Mouse (Mus musculus) thymus, postnatal 14 days (tissue): ENCODE results near the gene Arhgap20.

Experiments
- DNase-seq: peaks from one replicate; pipeline ENCODE4 v3.0.0; 2021

Arhgap20 gene

DNA sequence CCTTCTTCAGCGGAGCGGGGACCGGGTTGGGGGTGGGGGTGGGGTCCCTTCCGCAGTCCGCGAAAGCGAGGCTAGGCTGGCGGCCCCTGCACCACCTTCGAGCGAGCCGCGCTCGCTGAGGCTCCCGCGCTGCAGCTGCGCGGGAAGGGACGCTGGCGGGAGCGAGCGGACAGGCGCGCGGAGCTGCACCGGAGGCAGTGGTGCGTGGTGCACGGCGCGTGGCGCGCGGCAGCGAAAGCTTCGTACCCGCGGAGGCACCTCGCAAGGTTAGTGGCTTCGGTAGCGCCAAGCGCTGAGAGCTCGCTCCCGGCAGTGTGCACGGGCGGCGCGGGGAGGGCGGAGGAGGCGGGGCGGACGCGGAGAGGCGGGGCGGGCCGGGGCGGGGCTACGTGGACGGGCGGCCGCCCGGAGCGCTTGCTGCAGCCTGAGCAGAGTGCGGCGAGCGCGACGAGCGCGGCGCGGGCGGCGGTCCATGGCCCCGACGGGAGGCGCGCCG, at the start of gene Arhgap20:
Gene Arhgap20, plus strand, starts transcription at position 417 of the 496 bp plus-strand sequence.
- peak; percentile 87 for DNase-seq

DNA sequence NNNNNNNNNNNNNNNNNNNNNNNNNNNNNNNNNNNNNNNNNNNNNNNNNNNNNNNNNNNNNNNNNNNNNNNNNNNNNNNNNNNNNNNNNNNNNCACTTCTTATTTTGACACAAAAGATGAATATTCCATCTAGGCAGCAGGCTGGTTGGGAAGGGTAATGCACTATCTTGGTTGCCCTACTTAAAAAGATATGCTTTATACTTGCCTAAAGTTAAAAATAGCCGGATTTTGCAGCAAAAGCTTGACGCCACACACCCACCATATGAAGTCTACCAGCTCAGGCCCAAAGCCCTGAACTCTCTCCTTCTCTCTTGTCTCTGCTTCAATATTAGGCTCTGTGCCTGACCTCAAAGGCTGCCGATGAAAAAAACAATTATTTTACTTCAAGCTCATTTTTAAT, 46.3 kb upstream of the Arhgap20 start:
- no peak for DNase-seq

DNA sequence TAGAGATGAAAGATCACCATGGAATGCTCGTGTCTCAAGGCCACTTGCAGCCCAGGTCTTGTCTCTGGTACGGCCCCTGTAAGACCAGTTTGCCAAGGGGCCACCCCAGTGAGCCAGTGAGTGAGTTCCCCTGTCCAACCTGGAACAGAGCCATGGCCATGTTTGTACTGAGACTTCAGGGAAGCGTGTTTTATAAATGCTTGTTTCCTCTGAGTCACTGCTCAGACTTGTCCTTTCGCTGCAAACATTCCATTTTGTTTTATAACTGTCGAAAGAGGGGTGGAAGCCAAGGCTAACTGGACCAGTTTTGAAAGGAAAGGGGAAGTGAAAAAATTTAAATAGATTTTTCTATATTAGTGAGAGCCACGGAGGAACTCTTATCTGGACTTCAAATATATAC, 37.2 kb upstream of the Arhgap20 start:
- DNase-seq: no peak

DNA sequence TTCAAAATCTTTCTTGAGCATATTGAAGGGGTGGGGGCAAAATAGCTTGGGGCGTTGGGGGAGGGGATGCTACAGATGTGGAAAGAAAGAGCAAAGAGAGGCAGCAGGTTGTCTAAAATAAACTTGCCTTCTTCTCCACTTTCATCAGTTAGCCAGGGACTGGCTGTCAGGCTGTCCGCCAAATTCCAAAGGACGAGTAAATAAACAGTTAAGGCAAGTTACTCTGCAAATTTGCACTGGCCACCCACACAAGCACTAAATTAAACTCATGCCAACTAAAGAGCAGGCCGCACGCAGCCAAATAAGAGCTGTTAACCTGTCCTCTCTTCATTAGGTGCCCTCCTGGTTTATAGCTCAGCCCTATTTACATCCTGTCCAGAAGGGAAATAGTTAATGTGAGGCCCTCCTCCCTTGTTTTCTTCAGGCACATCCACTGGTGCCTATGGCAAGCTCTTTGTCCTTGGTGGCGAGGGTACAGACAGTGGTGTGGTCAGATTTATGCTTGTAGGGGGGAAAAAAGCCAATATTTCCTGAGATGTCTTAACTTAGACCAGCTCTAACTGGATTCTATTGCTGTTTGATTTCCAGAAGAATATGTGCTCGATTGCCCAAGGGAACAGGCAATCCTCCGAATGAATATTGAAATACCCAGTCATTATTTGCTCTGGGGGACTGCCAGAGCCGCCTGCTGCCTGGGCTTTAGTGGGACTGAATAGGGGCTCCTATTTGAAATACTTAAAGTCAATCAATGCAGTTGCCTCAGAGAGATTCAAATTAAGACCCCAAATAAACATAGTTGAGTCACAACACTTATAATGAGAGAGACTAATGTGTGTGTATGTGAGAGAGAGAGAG, 29.7 kb upstream of the Arhgap20 start:
- DNase-seq: no peak

DNA sequence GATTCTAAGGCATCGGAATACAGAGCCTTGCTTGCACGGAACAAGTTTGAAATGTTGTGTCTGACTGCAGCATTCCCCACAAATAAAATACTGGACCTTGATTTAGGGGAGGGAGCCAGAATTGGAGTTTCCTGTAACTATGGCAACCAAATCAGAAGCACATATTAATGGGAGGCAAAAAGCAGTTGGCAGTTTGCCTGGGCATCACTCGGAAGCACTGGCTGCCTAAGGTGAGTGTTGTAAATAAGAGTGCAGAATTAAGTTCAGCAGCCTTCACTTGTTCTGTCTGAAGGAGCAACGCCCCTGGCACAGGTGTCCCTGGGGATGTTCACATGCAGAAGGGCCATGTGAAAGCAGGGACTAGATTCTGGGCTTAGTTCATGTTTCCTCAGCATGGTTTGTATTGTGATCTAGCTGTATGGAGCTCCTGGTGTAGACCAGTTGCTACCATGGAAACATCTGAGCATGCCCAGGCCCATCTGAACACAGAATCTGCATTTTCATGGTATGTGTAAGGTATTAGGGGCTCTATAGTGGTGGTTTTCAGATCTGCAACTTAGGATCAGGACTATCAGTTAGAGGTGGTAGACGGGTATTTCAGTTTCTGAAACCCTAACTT, 28.3 kb upstream of the Arhgap20 start:
- DNase-seq: no peak

DNA sequence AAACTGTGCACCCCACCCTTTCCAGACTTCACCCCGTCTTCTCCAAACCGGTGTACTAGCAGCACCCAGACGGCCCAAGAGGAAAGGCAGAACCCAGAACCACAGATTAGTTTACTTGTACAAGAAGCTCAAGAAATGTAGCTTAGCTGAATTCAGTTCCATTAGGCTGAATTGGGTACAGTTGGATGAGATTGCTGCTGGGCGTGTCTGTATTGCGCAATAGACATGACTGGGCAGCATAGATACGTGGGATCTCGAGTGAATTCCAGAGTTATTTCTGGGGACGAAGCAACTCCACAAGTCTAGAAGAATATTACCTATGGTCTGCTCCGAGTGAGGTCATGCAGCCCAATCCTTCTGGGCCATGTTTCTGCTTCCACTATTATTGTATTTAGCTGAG, 26.8 kb upstream of the Arhgap20 start:
- DNase-seq: no peak

DNA sequence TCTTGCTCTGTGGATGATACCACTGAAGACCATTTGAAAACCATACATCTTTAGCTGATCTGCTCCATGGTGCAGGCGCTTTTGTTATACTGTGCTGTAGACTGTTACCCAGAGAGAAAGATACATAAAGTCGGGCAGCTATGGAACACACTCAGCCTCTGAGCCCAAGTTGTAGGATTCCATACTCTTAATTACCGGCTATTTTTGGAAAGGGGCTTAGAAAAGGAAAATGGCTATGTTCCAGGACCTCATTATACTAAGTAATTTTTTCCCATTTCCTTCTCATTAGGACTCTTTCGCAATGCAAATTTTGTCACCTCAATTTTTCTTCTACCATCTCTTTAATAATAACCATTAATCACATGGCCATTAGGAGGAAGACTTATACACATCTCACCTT, 25.3 kb upstream of the Arhgap20 start:
- no peak for DNase-seq

DNA sequence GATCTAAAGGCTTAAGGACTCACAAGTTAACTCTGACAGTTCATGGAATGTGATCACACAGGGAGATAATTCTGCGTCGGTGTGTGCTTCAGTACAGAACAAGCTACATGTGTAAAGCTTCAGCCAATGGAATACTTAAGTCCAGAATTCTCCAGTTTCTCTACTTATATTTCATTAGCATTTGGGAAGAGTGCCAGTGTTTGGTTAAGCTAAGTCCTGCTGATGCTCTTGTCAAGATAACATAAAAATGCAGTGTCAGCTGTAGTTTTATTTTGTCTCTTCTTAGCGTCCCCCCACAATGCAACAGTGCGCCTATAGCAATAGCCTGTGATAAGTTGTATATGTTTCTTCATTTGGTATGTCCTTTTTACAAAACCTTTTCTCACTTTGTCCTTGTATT, 15.0 kb upstream of the Arhgap20 start:
- no peak for DNase-seq

DNA sequence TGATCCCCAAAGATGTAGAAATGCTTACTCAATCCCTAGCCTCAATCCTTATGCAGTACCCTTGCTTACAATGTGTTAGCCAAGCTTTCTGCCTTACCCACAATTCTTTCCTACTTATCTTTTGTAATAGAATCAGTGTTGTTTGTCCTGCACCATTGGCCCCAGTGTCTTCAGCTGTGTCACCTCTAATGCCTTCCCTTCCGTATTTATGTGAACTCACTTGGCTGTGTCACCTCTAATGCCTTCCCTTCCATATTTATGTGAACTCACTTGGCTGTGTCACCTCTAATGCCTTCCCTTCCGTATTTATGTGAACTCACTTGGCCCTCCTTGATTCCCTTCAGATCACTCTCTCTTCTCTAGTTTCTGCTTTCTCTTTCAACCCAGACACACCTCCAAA, 4.1 kb upstream of the Arhgap20 start:
- no peak for DNase-seq

DNA sequence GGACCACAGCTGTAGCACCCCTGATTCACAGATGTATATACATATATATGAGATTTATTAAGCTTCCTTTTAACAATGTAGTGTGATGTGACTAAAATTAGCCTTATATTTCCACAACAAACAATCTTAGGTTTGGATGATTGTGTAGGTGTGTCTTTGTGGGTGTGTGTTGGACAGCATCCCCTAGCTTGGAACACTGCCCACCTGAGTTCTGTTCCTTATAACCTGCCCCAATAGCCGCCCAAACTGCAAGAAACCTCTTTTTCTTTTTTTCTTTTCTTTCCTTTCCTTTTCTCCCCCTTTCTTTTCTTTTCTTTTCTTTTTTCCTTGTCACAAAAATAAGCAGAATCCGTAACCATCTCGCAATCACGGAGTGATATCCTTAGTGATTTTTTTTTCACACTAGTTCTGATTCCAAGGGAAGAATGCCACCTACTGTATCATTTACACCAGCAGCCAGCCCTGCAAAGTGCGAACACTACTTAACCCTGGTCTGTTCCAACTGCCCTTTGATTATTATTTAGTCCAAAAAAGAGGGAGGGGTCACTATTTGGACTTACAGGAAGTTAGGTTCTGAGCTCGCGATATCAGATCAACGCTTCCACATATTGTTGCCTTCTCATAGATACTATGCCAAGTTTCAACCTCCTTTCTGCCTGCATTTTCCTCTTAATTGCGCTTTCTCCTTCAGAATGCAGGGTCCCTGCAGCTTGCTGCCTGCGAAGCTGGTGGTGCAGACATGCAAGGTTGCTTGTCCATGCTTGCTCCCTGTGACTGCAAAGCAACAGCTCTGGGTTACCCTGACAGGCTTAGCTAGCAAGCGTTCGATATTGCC, 879 bp upstream of the Arhgap20 start:
- DNase-seq: no peak

DNA sequence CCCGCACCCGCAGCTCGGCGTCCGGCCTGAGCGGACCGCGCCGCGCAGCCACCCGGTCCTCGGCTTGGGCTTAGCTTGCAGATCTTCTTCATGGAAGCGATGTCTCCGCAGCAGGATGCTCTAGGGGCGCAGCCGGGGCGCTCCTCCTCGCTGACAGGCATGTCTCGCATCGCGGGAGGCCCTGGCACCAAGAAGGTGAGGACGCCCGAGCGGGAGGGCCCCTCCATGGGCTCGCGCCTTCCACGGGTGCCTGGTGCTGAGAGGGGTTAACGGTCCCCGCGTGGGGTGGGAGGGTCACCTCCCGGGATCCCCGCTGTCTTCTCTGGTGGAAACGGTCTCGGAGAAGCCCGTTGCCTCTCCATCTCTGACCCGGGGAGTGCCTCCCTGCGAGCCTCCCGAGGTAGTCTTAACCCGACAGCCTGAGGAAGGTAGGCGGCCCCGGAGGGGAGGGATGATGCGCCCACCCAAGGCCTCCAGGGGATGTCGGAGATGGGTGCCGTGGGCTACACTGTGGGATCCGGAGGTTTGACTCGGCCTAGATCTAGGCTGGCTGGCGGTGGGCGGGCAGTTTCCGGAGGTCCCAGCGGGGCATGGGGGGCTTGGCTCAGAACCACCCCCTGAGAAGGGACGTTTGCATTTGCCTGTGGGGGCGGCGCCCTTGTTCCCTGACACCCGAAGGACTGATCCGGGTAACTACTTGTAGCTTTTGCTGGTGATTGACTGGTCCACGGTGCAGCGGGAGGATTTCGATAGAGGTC, 459 bp downstream of the Arhgap20 start:
- DNase-seq: peak; percentile 72

DNA sequence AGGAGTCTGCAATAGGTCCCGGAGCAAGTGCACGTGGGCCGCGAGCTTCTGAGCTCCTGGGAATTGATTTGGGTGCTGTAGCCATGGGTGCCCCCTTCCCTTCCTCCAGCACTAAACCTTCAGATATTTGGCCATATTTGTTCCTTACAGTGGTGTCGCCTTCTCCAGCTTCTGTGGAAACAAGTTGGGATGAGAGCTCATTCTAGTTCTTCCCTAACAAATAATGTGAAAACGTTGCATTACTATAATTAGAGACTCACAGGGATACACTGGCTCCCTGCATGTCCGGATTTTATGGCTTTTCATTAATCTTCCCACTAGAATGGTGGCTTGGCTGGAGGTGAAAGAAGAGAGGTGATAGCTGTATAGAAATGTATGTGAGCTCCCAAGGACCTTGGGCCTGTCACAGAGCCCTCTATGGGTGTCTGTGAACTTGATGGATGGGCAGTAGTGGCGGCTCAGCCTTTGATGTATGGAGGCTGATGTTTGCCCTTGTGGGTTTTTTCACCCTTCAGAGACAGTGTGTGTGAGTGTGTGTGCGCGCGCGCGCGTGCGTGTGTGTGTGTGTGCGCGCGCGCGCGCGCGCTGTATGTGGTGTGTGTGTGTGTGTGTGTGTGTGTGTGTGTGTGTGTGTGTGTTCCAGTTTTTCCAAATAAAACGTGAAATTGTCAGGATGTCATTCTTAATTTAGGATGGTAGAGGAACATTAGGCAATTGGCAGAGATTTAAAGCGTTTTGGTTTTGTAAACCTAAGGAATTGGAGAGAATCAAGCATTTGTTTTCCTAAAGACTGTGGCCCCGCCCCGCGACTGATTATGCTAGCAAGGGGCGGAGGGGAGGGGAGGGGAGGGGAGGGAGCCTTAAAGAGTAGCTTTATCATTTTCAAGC, 1.3 kb downstream of the Arhgap20 start:
- peak; percentile 21 for DNase-seq

DNA sequence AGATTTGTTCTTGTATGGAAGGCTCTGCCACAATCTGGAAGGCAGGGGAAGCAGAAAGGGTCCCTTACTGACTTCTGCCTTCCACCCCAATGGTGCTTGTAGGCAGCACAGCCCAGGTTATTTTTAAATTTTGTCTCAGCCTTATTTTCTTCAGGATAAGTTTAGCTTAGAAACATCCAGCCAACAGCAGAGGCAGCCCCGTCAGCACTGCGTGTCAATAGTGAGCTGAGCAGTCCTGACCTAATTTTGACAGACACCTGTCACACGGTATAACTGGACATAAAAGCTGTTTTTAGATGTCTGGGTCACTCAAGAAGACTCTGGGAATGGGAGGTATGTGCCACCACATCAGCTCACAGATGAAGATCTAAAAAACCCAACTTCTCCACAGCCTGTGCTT, 9.1 kb downstream of the Arhgap20 start:
- DNase-seq: no peak

DNA sequence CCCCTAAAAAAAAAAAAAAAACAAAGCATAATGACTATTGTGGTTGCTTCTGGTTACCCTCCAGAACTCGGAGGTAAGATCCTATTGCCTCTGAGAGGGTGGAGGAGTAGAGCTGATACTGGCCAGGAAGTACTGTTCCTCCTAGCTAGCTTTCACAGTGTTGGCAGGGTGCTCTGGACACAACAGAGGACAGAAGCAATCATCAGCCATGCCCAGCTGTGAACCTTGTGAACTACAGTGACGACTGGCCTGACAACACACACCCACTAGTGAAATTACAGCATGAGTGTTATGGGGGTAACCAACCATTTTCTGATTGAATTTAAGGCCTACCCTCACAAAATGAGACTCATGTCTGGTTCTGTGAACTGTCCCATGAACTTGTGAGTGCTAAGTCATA, 11.3 kb downstream of the Arhgap20 start:
- DNase-seq: no peak

DNA sequence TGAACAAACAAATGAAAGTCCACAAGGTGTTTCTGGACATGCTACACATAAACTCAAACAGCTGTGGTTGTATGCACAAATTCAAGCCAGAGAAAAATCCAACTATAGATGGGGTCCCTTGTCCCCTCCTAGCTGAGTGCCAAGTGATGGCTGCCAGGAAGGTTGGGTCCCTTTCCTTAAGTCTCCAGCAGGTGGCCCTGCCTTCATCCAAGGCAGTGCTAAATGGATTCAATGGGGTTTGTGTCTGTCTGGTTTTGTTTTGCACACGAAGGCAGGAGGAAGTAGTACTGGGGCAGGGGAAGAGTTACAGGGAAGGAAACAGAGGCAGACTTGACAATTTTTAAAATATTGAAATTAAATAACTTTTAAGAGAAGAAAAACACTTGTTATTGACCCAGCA, 12.0 kb downstream of the Arhgap20 start:
- peak; percentile 56 for DNase-seq

DNA sequence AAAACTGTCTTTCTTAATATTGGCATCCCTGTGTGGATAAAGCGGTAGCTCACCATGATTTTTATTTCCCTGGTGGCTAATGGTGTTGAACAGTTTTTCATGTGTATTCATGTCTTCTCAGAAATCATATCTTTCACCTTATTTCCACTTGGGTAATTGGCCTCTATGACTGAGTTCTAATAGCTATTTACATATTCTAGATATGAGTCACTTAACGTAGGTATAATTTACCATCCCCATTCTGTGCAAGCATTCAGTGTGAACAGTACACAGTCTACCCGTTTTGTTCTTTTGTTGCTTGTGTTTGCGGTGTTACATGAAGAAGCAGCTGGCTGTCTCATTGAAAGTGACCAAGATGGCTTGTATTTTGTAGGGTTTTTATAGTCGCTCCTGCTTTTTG, 14.1 kb downstream of the Arhgap20 start:
- DNase-seq: no peak

DNA sequence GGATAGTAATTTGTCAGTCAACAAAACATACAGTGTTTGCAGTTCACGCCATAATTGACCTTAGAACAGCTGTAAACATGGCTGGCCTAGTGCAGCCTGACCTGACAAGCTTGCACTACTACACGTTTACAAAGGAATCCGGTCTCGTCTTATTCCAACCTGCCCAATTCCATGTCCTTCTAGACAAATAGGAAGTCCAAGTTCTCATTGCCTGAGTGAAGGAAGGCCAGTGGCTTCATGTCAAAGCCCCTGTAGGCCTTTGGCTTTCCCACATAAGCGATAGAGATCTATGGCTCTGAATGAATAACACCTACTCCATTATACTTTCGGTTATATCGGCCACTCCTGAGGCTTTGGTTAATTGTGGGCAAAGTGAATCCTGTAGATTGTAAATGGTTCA, 16.0 kb downstream of the Arhgap20 start:
- no peak for DNase-seq

DNA sequence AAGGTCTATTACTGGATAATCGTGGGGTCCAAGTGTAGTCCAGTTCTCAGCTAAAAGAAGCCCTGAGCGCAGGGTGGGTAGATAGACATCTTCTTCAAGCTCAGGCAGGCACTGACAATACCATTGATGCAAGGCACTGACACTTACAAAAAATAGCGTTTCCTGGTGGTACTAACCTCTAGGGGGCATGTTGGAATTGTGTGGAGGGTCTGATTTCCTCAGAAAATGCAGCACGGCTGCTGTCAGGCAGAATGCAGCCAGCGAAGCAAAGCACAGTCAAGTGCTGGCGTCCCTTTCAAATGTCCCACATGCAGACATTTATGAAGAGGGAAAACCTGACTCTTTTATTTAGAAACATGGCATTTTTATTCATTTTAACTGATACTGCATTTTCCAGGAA, 22.2 kb downstream of the Arhgap20 start:
- peak; percentile 40 for DNase-seq

DNA sequence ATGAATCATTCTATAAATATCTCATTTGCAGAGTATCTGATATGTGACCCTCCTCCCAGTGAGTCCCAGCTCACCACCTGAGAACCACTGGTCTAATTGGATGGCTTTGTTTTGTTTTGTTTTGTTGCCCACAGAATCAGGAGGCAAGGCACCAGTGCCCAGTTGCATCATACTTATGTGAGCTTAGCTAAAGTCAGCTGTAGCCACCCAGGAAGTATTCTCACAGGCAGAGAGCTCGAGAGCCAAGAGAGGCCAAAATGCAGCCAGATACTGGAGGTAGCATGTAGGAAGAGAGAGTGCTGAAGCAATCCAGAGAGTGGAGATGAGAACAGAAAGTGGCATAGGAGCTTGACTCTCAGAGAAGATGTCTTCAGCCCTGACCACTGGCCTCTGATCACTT, 23.3 kb downstream of the Arhgap20 start:
- no peak for DNase-seq

DNA sequence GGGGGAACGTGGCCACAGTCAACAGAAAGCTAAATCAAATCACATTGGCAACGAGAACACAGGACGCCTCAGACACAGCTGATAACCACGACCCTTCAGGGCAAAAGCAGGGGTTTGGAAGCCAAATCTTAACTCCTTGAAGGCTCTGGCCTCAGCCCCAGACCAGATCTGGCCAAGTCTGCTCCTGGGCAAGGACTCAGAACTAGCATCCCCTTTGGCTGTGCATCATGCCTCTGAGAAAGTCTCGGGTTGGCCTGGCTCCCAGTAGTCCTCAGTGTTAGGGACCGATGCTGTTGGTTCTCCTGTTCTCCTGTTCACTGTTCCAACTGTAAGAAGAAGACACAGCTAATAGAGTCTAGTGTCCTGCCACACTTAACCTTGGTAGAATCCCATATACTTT, 30.1 kb downstream of the Arhgap20 start:
- DNase-seq: no peak

DNA sequence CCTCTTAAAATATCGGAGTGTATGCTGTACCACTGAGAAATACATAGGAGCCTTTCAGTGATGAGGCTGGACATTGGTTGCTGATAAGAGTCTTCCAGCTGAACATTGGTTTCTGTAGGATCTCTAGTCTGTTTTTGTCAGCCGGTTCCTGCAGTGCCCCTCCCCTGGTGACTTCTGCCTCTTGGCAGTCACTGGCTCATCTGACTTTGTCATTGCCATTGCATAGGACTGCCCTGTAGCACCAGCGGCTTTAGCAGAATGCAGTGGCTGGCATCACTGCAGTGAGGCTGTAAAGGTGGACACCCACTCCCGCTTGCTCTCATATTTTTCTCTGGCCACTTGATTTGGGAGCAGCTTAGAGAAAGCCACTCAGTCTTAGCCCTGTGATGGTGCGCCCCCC, 33.1 kb downstream of the Arhgap20 start:
- no peak for DNase-seq

DNA sequence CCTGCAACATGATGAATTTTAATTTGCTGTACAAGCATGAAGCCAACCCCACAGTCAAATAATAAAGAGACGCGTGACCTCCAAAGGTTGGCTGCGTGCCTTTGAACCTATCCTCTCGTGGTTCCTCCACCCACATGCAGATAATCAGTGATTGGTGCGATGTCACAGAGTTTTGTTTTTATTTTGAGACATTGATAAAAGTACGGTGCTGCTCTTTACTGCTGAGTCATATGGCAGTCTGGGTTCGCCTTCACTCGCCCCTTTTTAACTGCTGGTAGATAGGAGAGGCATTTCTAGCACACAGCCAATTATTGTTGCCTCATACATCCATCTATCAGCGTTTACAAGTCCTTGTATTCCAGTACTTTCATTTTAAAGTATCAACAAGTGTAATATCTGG, 34.0 kb downstream of the Arhgap20 start:
- no peak for DNase-seq
